8 mouse cellular contexts compared by ENCODE assay signal in genomic region chr11:117115346-117116219, GRCm38 (mm10). TPM values are rescaled to one million over a fixed set of nuclear protein-coding genes. Genes with fewer than 3 reads are reported as not detected.
DNase-seq lines count a peak whose midpoint lies in the region; ATAC-seq and TF ChIP-seq lines count a peak whose summit lies in the region.

No protein-coding gene starts in this region.

- DNase-seq in heart, adult 2 months: peak in 1 of 2 experiments; percentile 57
- no peak for DNase-seq in heart, adult 9 months (ENCODE audit: low spot score in 2 of 2)
- peak; percentile 81 to 84 for DNase-seq in cerebellum, postnatal 36 days
- DNase-seq in heart, adult 8-10 months (ENCODE audit: low spot score): peak; percentile 71
- DNase-seq in lung, postnatal 4 days: peak; percentile 73 to 81

- no peak for TF ChIP-seq POLR2A in heart, adult 2 months (IDR thresholded peaks at IDR 0.05; ENCODE audit: insufficient read depth, low read depth, low read length)
- no peak for TF ChIP-seq POLR2A in ES-Bruce4 (IDR thresholded peaks at IDR 0.05; ENCODE audit: insufficient read depth, low read length)

- intact Hi-C loops in heart, adult 2 months (cut with DNase I): loop anchor here (2.0 kb wide), 2 partner anchors 19 to 21 kb away; no protein-coding TSS in a partner anchor

- H3K9me3 ChIP-seq in ES-Bruce4 (replicated peaks; ENCODE audit: control insufficient read depth, insufficient read depth, low read length, poor library complexity, severe bottlenecking): no peaks in the 10 kb centered on the region
- no peaks in the 10 kb centered on the region; the same call in 1 of the 2 replicates for H3K9me3 ChIP-seq in kidney, embryonic 16.5 days (ENCODE audit: low read length)

- H3K27ac ChIP-seq in heart, adult 2 months: peak overlapping the region; percentile 100
- 0 out of 2 replicates have a peak overlapping the region, but pooled peaks have one; percentile 10 for H3K27ac ChIP-seq in ES-Bruce4 (ENCODE audit: insufficient read depth, low read length)
- H3K27ac ChIP-seq in kidney, embryonic 16.5 days (ENCODE audit: low read length): peak overlapping the region; percentile 89

- TF ChIP-seq CTCF in heart, adult 2 months (IDR thresholded peaks at IDR 0.05): no peak
- no peak for TF ChIP-seq CTCF in ES-Bruce4 (IDR thresholded peaks at IDR 0.05; ENCODE audit: low read depth, low read length)

- no peak for TF ChIP-seq EP300 in heart, adult 2 months (IDR thresholded peaks at IDR 0.05; ENCODE audit: insufficient read depth, low read depth, low read length)
- TF ChIP-seq EP300 in ES-Bruce4 (IDR thresholded peaks at IDR 0.05; ENCODE audit: insufficient read depth, low read depth, low read length): no peak

- no peak for ATAC-seq in kidney, embryonic 16.5 days (ENCODE audit: low FRiP score, low TSS enrichment)
- no peak for ATAC-seq in activated CD4-positive, CD25-positive, alpha-beta regulatory T cell, adult 4 months

- H3K4me2 ChIP-seq in kidney, embryonic 16.5 days (replicated peaks; ENCODE audit: low read depth, low read length): peak overlapping the region; percentile 70

- peaks cover 21% of the 10 kb centered on the region for H3K4me1 ChIP-seq in heart, adult 2 months (ENCODE audit: control insufficient read depth, insufficient read depth, low read length)
- peaks cover 8% of the 10 kb centered on the region for H3K4me1 ChIP-seq in ES-Bruce4 (ENCODE audit: control insufficient read depth, insufficient read depth, low read length)
- H3K4me1 ChIP-seq in kidney, embryonic 16.5 days (ENCODE audit: insufficient read depth, low read length): peaks cover 57% of the 10 kb centered on the region

- H3K9ac ChIP-seq in heart, adult 2 months (ENCODE audit: low read depth, low read length): peak overlapping the region; percentile 99
- peak overlapping the region; percentile 87 for H3K9ac ChIP-seq in ES-Bruce4 (ENCODE audit: low read depth, poor library complexity, severe bottlenecking)
- peak overlapping the region; percentile 91 for H3K9ac ChIP-seq in kidney, embryonic 16.5 days (replicated peaks; ENCODE audit: low read length)

- peak overlapping the region; percentile 99 for H3K4me3 ChIP-seq in heart, adult 2 months
- peak overlapping the region; percentile 98 for H3K4me3 ChIP-seq in ES-Bruce4 (ENCODE audit: low read depth, low read length)
- peak overlapping the region; percentile 92 for H3K4me3 ChIP-seq in kidney, embryonic 16.5 days (ENCODE audit: low read length)

- WGBS in heart, adult 2 months: 1% methylated on average over 52 of the region's 54 CpGs
- WGBS in kidney, embryonic 16.5 days: under 1% methylated on average over 54 of the region's 54 CpGs

- H3K27me3 ChIP-seq in heart, adult 2 months (ENCODE audit: control insufficient read depth, insufficient read depth, low read length): no peaks in the 10 kb centered on the region
- no peaks in the 10 kb centered on the region for H3K27me3 ChIP-seq in ES-Bruce4 (ENCODE audit: control insufficient read depth, insufficient read depth, low read length, poor library complexity, severe bottlenecking)
- no peaks in the 10 kb centered on the region for H3K27me3 ChIP-seq in kidney, embryonic 16.5 days (ENCODE audit: insufficient read depth, low read length)

- H3K79me2 ChIP-seq in heart, adult 2 months (replicated peaks; ENCODE audit: control insufficient read depth, insufficient read depth, low read length): peaks cover 4% of the 10 kb centered on the region

- peaks cover 22% of the 10 kb centered on the region for H3K36me3 ChIP-seq in heart, adult 2 months (ENCODE audit: control insufficient read depth, insufficient read depth, low read length)
- 0 out of 2 replicates have a peak, but pooled peaks cover 3% of the 10 kb centered on the region for H3K36me3 ChIP-seq in ES-Bruce4 (ENCODE audit: control insufficient read depth, insufficient read depth, low read length, poor library complexity, severe bottlenecking)
- H3K36me3 ChIP-seq in kidney, embryonic 16.5 days (ENCODE audit: insufficient read depth, low read length): no peaks in the 10 kb centered on the region

RNA-seq across cellular contexts. Expression of gene Sec14l1, which starts 0.6 kb away (rescaled TPM):
- 10 to 100 TPM; 65.4 to 89.5 TPM for total RNA-seq in heart, adult 2 months (2021)
- 71.5 and 83.9 TPM in 2 replicates for polyA plus RNA-seq in heart, adult 2 months (2012; rRNA removed)
- 77.5 and 77.7 TPM in 2 replicates for polyA plus RNA-seq in ES-Bruce4 (2011; ENCODE audit: insufficient read depth, insufficient read length, low read depth, missing spikeins)
- total RNA-seq in heart, adult 8-10 months (2022): 10 to 100 TPM; 61.1 to 74.3 (median 69.2) TPM
- 91.5 and 92.9 TPM in 2 replicates for polyA plus RNA-seq in kidney, embryonic 16.5 days (2015; fragmentation: Nextera tagmentation; extraction: Ambion mirVana)
- 10 to 100 TPM; 13.9 to 22.7 TPM for polyA plus RNA-seq in activated CD4-positive, CD25-positive, alpha-beta regulatory T cell, adult 4 months (2017; shearing (Covaris generic))

Comparison
In these comparisons a context has a peak if more than half of its experiments do, and no peak if none do; other contexts are left out.
1. DNase-seq: peak in cerebellum, postnatal 36 days (2 of 2), heart, adult 8-10 months (single experiment) and lung, postnatal 4 days (2 of 2); none in heart, adult 9 months (0 of 2).
2. H3K27ac ChIP-seq: peak in every context shown above with its lines; median percentile 100 in heart, adult 2 months; 89 in kidney, embryonic 16.5 days; 10 in ES-Bruce4.
3. Peak in every context shown above with its lines, with median percentiles within 50 percentile points of each other: H3K4me3 ChIP-seq and H3K9ac ChIP-seq.